Mouse (Mus musculus) liver, adult 2 months (tissue): ENCODE results near the gene Gm28230. TPM values are rescaled to one million over a fixed set of nuclear protein-coding genes. Genes with fewer than 3 reads are reported as not detected.

Experiments
- DNase-seq: peaks from one replicate; pipeline ENCODE4 v3.0.0-alpha.2; 2011; ENCODE audit warnings: low read depth, low spot score; ENCODE audit errors: extremely low read depth
- H3K27ac ChIP-seq: fragments of 200-500 bp; replicated peaks from 2 replicates; pipeline ENCODE4 v1.5.1; 2012; ENCODE audit warnings: low read depth, mild to moderate bottlenecking, control low read depth, inconsistent platforms, low read length; ENCODE audit not compliant: insufficient read depth
- H3K27me3 ChIP-seq: fragments of 200-500 bp; 2 replicates; pipeline ENCODE4 v1.6.1; 2012; ENCODE audit warnings: mild to moderate bottlenecking, moderate library complexity, low read length, inconsistent platforms; ENCODE audit not compliant: control insufficient read depth, insufficient read depth
- H3K36me3 ChIP-seq: fragments of 200-500 bp; 2 replicates; pipeline ENCODE4 v1.6.1; 2012; ENCODE audit warnings: low read length, inconsistent platforms; ENCODE audit not compliant: control insufficient read depth, insufficient read depth
- H3K4me1 ChIP-seq: fragments of 200-500 bp; 2 replicates; pipeline ENCODE4 v1.6.1; 2011; ENCODE audit warnings: low read length; ENCODE audit not compliant: control insufficient read depth, insufficient read depth
- H3K4me3 ChIP-seq: fragments of 200-500 bp; 2 replicates; pipeline ENCODE4 v1.5.1; 2011; ENCODE audit warnings: low read depth, mild to moderate bottlenecking, control low read depth, low read length, moderate library complexity; ENCODE audit not compliant: insufficient read depth
- H3K79me2 ChIP-seq: fragments of 200-500 bp; 2 replicates; pipeline ENCODE4 v1.6.1; 2012; ENCODE audit warnings: inconsistent platforms, mild to moderate bottlenecking, low read length, moderate library complexity; ENCODE audit not compliant: control insufficient read depth, insufficient read depth
- H3K9ac ChIP-seq: fragments of 200-500 bp; 2 replicates; pipeline ENCODE4 v1.6.1; 2012; ENCODE audit warnings: low read depth, mild to moderate bottlenecking, control low read depth, inconsistent platforms, low read length
- CTCF ChIP-seq: fragments of 200-500 bp; IDR thresholded peaks from 2 replicates; pipeline ENCODE4 v1.5.1; 2011; ENCODE audit warnings: low read depth, low read length, control low read depth
- POLR2A ChIP-seq: fragments of 200-500 bp; IDR thresholded peaks from 2 replicates; pipeline ENCODE4 v1.6.1; 2011; ENCODE audit warnings: low read length, control low read depth; ENCODE audit not compliant: insufficient read depth; ENCODE audit errors: extremely low read depth
- WGBS: fragments of 180-500 bp; shearing (Covaris S2); methylation state at CpG from one replicate; pipeline ENCODE4 v1.1.7; 2018; 5-methylcytosine and 5-hydroxymethylcytosine counted together
- polyA plus RNA-seq: library from polyadenylated mRNA; depleted of rRNA; stranded (reverse); fragments of >200 nt; gene quantifications from 2 replicates; pipeline ENCODE4 v1.2.3, GENCODE M21; 2012
- total RNA-seq: library from RNA; depleted of rRNA; stranded (reverse); fragments of >200 nt; gene quantifications from 2 replicates; pipeline ENCODE4 v1.2.3, GENCODE M21; 2014

The Gm28230 gene
- total and polyA plus RNA-seq, 2 experiments, result not detected

DNA sequence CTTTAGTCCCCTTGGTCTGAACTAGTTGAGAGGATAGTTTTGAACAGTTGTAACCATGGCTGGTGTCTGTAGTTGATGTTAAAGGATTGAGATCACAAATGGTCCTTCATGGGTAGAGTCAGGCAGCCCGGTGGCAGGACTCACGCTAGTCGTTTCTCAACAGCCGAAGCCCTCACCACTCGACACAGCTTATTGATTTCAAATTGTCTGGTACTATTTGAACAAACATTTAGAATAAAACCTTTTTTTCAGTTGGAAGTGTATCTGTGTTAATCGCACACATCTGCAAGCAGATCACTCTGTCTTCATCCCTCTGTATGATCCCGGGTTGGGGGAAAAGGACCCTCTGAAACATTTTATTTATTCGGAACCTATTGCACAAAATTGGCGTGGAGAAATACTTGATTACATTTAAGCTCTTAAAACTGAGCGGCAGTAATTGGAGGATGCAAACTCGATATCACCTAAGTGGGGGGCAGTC, 21.2 kb downstream of the Gm28230 start:
- Histone ChIP-seq H3K9ac (no peak overlapping the region), H3K27ac (no peak overlapping the region), H3K36me3 (no peaks in the 10 kb centered on the region), H3K79me2 (no peaks in the 10 kb centered on the region), H3K27me3 (peaks cover 43% of the 10 kb centered on the region), H3K4me1 (no peaks in the 10 kb centered on the region), H3K4me3 (no peak overlapping the region)
- DNase-seq, result no peak
- TF ChIP-seq CTCF, result no peak
- TF ChIP-seq POLR2A, result no peak
- 14% methylated on average over 11 of the region's 11 CpGs for WGBS

DNA sequence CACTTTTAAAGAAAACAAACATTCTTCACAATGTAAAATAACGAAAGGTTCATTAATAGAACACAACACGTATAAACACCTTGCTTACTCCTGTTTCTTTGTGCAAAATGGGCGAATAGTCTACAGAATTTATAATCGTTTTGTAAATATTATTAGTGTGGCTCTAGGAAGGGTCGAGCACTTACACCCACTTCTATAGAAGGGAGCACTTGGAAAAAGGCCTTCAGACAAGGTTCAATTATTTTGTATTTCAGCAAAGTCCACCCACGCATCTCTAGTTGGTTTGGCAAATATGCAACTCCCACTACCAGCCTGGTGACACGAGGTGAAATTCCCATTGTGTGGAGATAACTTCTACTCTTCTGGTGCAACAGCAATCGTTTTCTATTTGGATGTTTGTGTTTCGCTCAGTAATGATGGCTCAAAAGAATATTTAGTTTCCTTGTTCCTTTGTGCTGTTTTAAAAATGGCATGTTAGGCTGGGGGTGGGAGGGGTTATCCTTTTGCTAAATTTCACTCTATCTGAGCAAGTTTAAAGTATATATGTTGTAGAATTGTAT, 22.0 kb downstream of the Gm28230 start:
- Histone ChIP-seq H3K4me1 (no peaks in the 10 kb centered on the region), H3K27ac (no peak overlapping the region), H3K36me3 (no peaks in the 10 kb centered on the region), H3K79me2 (no peaks in the 10 kb centered on the region), H3K9ac (no peak overlapping the region), H3K27me3 (peaks cover 50% of the 10 kb centered on the region), H3K4me3 (no peak overlapping the region)
- TF ChIP-seq CTCF (no peak), POLR2A (no peak)
- WGBS, result 14% methylated on average over 9 of the region's 9 CpGs
- no peak for DNase-seq

DNA sequence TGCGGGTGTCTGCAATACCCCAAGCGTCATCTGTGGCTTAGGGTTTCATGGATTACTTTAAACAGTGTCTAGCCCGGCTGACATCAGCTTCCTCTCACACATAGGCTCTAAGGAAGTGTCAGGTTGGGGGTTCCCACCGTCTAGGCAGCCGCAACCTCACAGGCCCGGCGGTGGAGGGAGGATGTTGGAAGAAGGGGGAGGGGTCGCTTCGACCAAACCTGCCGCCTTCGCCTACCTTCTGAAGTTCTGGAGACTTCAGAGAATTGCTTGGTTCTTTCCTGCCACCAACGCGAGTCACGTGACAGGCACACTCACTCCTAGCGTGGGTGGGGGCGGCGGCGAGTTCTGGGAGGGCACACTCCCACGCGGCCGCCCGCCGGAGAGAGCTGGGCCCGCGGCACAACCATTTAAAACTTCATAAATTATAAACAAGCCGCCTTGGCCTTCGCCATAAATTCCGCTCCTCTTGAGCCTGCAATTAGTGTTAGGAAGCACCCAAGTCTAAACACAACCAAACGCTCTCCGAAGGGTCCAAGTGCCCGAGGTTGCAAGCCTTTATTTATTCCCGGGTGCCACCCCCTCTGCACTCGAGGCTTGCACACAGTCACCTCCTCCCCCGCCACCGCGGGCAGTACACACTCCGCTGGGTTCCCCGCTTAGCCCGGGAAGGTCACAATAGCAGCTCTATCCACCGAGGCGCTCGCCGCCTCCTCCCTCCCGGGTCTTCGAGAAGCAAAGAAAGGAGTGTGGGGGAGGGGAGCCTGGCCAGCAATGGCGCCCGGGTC, 23.0 kb downstream of the Gm28230 start:
- 3% methylated on average over 47 of the region's 47 CpGs for WGBS
- Histone ChIP-seq H3K9ac (no peak overlapping the region), H3K4me3 (no peak overlapping the region), H3K79me2 (no peaks in the 10 kb centered on the region), H3K27me3 (peaks cover 48% of the 10 kb centered on the region), H3K27ac (no peak overlapping the region), H3K36me3 (no peaks in the 10 kb centered on the region), H3K4me1 (no peaks in the 10 kb centered on the region)
- TF ChIP-seq CTCF, result no peak
- TF ChIP-seq POLR2A, result no peak
- no peak for DNase-seq

DNA sequence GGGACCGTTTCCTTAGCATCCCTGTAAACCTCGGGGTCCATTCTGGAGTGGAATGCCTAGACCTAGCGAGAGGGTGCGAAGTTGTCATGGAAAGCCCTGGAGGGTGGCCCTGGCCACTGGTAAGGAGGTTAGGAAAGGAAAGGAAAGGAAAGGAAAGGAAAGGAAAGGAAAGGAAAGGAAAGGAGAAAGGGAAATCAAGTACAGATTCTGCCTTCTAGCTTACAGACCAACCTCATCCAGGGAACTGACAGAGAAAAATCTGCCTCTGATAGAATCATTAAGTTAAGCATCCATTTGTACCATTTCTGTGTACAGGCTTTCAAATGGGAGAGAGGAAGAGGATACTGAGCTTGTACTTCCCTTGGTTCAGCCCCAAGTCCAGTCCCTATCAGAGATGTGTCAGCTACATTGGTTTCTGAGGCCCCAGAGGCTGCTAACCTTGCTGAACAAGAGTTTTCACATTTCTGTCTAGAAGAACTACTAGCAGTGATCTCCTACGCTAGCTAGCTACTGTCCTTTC, 24.3 kb downstream of the Gm28230 start:
- no peak overlapping the region for H3K4me3 ChIP-seq
- no peak overlapping the region for H3K9ac ChIP-seq
- H3K27ac ChIP-seq, result no peak overlapping the region
- H3K36me3 ChIP-seq, result no peaks in the 10 kb centered on the region
- TF ChIP-seq POLR2A (no peak), CTCF (no peak)
- no peaks in the 10 kb centered on the region for H3K4me1 ChIP-seq
- DNase-seq, result no peak
- 23% methylated on average over 5 of the region's 5 CpGs for WGBS
- no peaks in the 10 kb centered on the region for H3K79me2 ChIP-seq
- peaks cover 47% of the 10 kb centered on the region for H3K27me3 ChIP-seq

DNA sequence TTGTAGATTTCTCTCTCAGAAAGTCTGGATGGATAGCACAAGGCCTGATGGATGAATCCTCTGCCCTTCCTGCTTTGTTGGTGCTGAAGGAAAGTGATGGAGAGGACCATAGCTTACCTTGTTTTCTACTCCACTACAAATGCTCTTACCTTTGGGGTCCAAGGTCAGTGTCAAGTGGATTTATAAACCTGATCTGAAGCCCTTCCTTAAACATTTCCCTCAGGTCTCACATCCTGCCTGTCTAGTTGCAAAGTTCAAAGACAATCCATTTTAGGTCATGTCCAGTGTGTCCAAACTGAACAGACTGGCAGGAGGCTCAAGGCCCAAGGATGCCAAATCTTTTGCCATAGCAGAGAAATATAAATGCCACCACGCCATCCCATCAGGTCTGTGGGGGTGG, 25.3 kb downstream of the Gm28230 start:
- TF ChIP-seq POLR2A (no peak), CTCF (no peak)
- DNase-seq, result no peak
- no peaks in the 10 kb centered on the region for H3K4me1 ChIP-seq
- 55% methylated on average over 1 of the region's 1 CpGs for WGBS
- peaks cover 37% of the 10 kb centered on the region for H3K27me3 ChIP-seq
- no peaks in the 10 kb centered on the region for H3K36me3 ChIP-seq
- no peak overlapping the region for H3K9ac ChIP-seq
- no peaks in the 10 kb centered on the region for H3K79me2 ChIP-seq
- no peak overlapping the region for H3K4me3 ChIP-seq
- H3K27ac ChIP-seq, result no peak overlapping the region
